Mouse (Mus musculus) neural tube, embryonic 15.5 days (tissue): Measurements from ENCODE around the gene Thsd4. TPM values are rescaled to one million over a fixed set of nuclear protein-coding genes. Genes with fewer than 3 reads are reported as not detected.

ENCODE experiments used
- ATAC-seq: fragments of 200-750 bp; cut with Nextera tagmentation; 2 replicates; pipeline ENCODE4 v1.8.0; 2017; ENCODE audit warnings: mild to moderate bottlenecking, moderate TSS enrichment, moderate library complexity; ENCODE audit not compliant: low FRiP score
- H3K27ac ChIP-seq: fragments of 300-500 bp; sonication (generic); replicated peaks from 2 replicates; pipeline ENCODE4 v1.5.1; 2015; ENCODE audit warnings: mild to moderate bottlenecking, inconsistent platforms
- H3K27me3 ChIP-seq: fragments of 300-500 bp; sonication (generic); replicated peaks from 2 replicates; pipeline ENCODE4 v1.6.1; 2015; ENCODE audit warnings: inconsistent platforms
- H3K36me3 ChIP-seq: fragments of 300-500 bp; sonication (generic); 2 replicates; pipeline ENCODE4 v1.6.1; 2015; ENCODE audit warnings: inconsistent platforms
- H3K4me1 ChIP-seq: fragments of 300-500 bp; sonication (generic); 2 replicates; pipeline ENCODE4 v1.6.1; 2015; ENCODE audit warnings: inconsistent platforms
- H3K4me2 ChIP-seq: fragments of 300-500 bp; sonication (generic); 2 replicates; pipeline ENCODE4 v1.6.1; 2015; ENCODE audit warnings: inconsistent platforms, mild to moderate bottlenecking, moderate library complexity
- H3K4me3 ChIP-seq: fragments of 300-500 bp; sonication (generic); replicated peaks from 2 replicates; pipeline ENCODE4 v1.5.1; 2015; ENCODE audit warnings: mild to moderate bottlenecking, inconsistent platforms
- H3K9ac ChIP-seq: fragments of 300-500 bp; sonication (generic); replicated peaks from 2 replicates; pipeline ENCODE4 v1.6.1; 2015; ENCODE audit warnings: mild to moderate bottlenecking, inconsistent platforms
- H3K9me3 ChIP-seq: fragments of 300-500 bp; sonication (generic); replicated peaks from 2 replicates; pipeline ENCODE4 v1.6.1; 2016; ENCODE audit warnings: inconsistent platforms
- WGBS: fragments of 180-500 bp; shearing (Covaris S2); methylation state at CpG from one replicate; pipeline ENCODE4 v1.1.7; 2015; ENCODE audit warnings: mixed read lengths; 5-methylcytosine and 5-hydroxymethylcytosine counted together
- polyA plus RNA-seq: library from polyadenylated mRNA; unstranded; fragments of >200 nt; fragmentation: Nextera tagmentation; extraction: Ambion mirVana; gene quantifications from 2 replicates; pipeline ENCODE4 v1.2.1, GENCODE M21; 2015

Thsd4 gene
- polyA plus RNA-seq, 1 experiment from 2014 or later: 6.8 TPM

DNA sequence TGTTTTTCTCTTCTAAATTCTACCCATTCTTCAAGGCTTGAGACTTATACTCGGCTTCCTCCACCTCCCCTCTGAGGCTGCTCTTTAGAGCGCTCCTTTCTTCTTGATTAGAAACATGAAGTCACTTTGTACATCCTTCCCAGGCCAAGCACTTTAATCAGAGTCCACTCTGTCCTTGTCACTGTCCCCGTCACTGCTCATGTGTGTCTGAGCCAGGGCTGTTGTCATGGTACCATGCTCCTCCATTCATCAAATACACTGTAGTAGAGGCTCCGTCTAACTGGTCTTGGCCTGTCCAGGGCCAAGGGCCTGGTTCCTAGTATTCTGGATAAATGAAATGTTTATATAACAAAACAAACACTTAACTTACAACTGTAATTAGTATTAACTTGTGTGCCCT, 494.6 kb downstream of the Thsd4 start:
- Histone ChIP-seq H3K4me1 (peaks cover 17% of the 10 kb centered on the region), H3K9ac (no peak overlapping the region), H3K4me2 (no peak overlapping the region), H3K4me3 (no peak overlapping the region), H3K9me3 (no peaks in the 10 kb centered on the region), H3K27ac (no peak overlapping the region), H3K36me3 (no peaks in the 10 kb centered on the region), H3K27me3 (no peaks in the 10 kb centered on the region)
- ATAC-seq: no peak
- WGBS: 72% methylated on average over 4 of the region's 4 CpGs

DNA sequence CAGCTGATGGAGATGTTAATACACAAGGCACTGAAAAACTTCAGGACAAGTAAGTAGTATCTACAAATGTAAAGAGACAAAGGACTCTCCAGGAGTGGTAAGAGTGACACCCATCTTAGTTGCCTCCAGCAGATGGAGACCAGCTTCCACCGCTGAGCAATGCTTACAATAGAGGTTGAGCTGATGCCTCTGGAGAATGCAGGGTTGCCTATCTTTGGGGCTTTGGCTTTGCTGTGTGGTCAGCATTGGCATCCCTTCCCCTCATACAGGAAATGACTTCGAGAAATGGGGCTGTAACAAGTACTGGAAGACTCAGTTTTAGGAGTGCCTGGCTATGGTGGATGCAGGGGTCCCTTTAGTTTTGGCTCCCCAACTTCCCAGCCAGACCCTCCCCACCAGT, 495.1 kb downstream of the Thsd4 start:
- Histone ChIP-seq H3K27ac (no peak overlapping the region), H3K27me3 (no peaks in the 10 kb centered on the region), H3K9ac (no peak overlapping the region), H3K9me3 (no peaks in the 10 kb centered on the region), H3K36me3 (no peaks in the 10 kb centered on the region), H3K4me1 (peaks cover 17% of the 10 kb centered on the region), H3K4me3 (no peak overlapping the region), H3K4me2 (no peak overlapping the region)
- no peak for ATAC-seq
- WGBS: 87% methylated on average over 2 of the region's 2 CpGs

DNA sequence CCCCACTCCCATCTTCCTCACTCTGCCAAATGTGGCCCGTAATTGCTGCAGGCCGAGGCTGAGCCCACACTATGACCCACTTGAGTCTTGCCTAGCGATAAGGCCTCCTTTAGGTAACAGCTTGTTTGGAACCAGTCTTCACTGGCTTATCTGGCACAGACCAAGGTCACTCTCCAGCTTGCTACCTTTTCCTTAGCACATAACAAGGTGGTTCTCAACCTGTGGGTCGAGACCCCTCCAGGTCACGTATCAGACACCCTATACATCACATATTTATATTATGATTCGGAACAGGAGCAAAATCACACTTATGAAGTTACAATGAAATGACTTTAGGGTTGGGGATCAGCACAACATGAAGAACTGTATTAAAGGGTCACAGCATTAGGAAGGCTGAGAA, 495.9 kb downstream of the Thsd4 start:
- 87% methylated on average over 6 of the region's 6 CpGs for WGBS
- H3K36me3 ChIP-seq: no peaks in the 10 kb centered on the region

DNA sequence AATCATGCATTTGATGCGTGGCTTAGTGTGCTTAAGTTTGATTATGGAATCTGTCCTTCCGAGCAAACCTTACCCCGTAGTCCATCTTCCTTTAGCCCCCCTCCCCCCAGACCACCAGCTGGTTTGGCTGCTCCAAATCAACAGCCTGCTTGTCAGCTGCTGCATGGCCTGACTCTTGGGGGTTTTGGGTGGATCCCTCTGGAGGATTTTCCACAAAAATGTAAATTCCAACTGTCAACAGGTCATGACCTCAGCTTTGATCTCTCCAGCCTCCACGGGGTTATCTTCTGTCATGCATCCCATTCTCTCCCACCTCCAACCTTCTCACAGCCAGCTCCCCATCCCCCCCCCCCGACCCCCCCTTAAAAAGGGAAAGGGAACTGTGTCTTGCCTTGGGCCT, 496.9 kb downstream of the Thsd4 start:
- H3K4me2 ChIP-seq: no peak overlapping the region
- no peak overlapping the region for H3K27ac ChIP-seq
- H3K27me3 ChIP-seq: no peaks in the 10 kb centered on the region
- peaks cover 17% of the 10 kb centered on the region for H3K4me1 ChIP-seq
- H3K9ac ChIP-seq: no peak overlapping the region
- no peak overlapping the region for H3K4me3 ChIP-seq
- no peaks in the 10 kb centered on the region for H3K36me3 ChIP-seq
- H3K9me3 ChIP-seq: no peaks in the 10 kb centered on the region
- no peak for ATAC-seq
- WGBS: 19% methylated on average over 5 of the region's 5 CpGs

More for the DNA sequence above, 495.9 kb downstream of the Thsd4 start:
- Histone ChIP-seq H3K4me2 (no peak overlapping the region), H3K9ac (no peak overlapping the region), H3K27me3 (no peaks in the 10 kb centered on the region), H3K9me3 (no peaks in the 10 kb centered on the region), H3K4me1 (peaks cover 17% of the 10 kb centered on the region), H3K4me3 (no peak overlapping the region), H3K27ac (no peak overlapping the region)
- no peak for ATAC-seq

DNA sequence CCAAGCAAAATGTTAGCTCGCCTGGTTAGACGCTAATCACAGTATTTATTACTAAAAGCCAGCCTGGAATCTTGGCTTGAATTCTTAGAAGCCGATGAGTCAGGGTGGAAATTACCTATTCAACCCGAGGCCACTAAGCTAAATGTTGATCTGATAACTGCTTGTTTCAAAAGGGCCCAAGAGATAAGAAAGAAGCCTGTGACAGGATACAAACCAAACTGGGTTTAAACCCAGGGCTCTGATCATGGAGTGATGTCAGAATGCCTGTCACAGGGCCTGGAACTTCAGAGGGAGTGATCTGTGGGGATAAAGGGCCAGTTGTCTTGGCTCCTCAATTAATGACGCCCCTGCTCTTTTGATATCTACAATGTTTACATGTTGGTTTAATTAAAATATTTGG, 497.3 kb downstream of the Thsd4 start:
- no peaks in the 10 kb centered on the region for H3K9me3 ChIP-seq
- ATAC-seq: no peak
- H3K27ac ChIP-seq: no peak overlapping the region; the same call in 1 of the 2 replicates
- H3K27me3 ChIP-seq: no peaks in the 10 kb centered on the region
- no peak overlapping the region for H3K4me3 ChIP-seq
- WGBS: 13% methylated on average over 5 of the region's 5 CpGs
- peaks cover 17% of the 10 kb centered on the region for H3K4me1 ChIP-seq
- H3K36me3 ChIP-seq: no peaks in the 10 kb centered on the region
- no peak overlapping the region for H3K9ac ChIP-seq
- no peak overlapping the region for H3K4me2 ChIP-seq

DNA sequence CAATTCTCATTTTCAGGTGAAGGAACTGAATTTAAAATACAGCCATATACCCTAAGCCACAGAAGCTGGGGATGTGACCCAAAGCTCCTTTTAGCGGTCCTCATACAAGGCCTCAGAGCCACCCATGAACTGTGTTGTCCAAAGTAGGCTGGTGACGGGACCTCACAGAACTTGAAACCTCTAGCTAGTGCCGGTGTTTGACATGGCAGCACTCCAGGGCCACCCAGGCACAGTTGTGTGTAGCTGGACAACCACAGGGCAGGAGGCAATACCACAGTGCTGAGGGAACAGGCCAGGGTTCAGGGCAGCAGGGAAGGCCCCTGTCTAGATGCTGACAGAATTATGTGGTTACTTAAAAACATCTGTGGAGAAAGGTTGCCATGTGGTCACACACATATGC, 499.5 kb downstream of the Thsd4 start:
- no peak for ATAC-seq
- Histone ChIP-seq H3K36me3 (no peaks in the 10 kb centered on the region), H3K9me3 (no peaks in the 10 kb centered on the region), H3K4me2 (no peak overlapping the region), H3K4me3 (no peak overlapping the region), H3K9ac (no peak overlapping the region), H3K4me1 (peaks cover 10% of the 10 kb centered on the region), H3K27me3 (no peaks in the 10 kb centered on the region), H3K27ac (no peak overlapping the region)
- WGBS: 86% methylated on average over 3 of the region's 3 CpGs

DNA sequence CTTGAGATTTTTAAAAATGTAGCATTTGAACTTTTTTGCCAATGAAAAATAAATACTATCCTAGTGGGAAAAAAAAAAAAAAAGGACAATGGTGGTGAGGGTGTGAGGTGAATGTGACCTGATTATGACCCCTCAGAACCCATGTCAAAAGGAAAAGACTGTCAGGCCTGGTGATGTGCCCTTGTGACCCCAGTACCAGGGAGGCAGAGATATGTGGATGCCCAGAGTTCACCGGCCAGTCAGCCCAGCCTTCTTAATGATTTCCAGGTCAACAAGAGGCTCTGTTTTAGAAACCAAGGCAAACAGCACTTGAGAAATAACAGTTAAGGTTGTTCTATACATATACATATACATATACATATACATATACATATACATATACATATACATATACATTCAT, 501.4 kb downstream of the Thsd4 start:
- Histone ChIP-seq H3K9me3 (no peaks in the 10 kb centered on the region), H3K4me2 (no peak overlapping the region), H3K4me3 (no peak overlapping the region), H3K27me3 (no peaks in the 10 kb centered on the region), H3K4me1 (peaks cover 10% of the 10 kb centered on the region), H3K27ac (no peak overlapping the region), H3K36me3 (no peaks in the 10 kb centered on the region), H3K9ac (no peak overlapping the region)
- ATAC-seq: no peak
- 31% methylated on average over 1 of the region's 1 CpGs for WGBS

DNA sequence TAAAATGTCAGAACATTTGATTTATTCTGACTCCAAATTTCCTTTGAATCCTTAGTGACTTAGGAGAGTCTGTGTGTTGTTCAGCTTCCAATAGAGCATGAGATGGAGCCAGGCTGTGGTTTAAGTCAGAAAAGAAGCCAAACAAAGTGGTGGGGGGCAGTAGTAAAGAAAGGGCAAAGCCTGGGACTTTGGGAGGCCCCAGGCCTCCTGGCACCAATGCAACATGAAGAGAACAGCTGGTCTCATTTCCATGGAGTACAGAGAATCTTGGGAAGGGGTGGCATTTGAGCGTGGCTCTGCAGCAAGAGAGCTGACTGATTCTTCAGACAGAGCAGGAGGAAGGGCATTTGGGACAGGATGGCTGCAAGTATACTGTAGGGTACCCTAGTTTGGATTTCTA, 511.6 kb downstream of the Thsd4 start:
- ATAC-seq: no peak
- no peaks in the 10 kb centered on the region for H3K36me3 ChIP-seq
- H3K4me3 ChIP-seq: no peak overlapping the region
- H3K27ac ChIP-seq: no peak overlapping the region
- 44% methylated on average over 1 of the region's 1 CpGs for WGBS
- no peak overlapping the region for H3K4me2 ChIP-seq
- H3K27me3 ChIP-seq: no peaks in the 10 kb centered on the region
- no peak overlapping the region for H3K9ac ChIP-seq
- no peaks in the 10 kb centered on the region for H3K9me3 ChIP-seq
- H3K4me1 ChIP-seq: peaks cover 5% of the 10 kb centered on the region; the same call in 1 of the 2 replicates

DNA sequence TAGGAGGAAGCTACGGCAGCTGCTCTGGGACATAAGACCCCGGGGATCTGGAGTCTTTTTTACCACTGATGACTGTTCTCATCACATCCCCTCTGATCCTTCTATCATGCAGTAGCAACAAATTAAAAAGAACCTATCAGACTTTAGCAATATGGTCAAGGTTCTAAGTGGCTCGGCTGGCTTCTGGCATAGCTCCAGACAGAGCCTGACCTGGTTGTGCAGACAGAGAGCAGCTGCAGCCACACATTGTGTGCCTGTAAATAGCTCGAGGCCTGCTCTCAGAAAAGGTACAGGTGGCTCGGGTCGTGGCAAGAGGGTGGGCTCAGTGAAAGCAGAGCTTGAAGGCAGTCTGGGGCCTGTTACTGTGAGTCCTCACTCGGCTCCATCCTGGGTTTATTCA, 512.9 kb downstream of the Thsd4 start:
- Histone ChIP-seq H3K9ac (no peak overlapping the region), H3K4me2 (no peak overlapping the region), H3K9me3 (no peaks in the 10 kb centered on the region), H3K36me3 (no peaks in the 10 kb centered on the region), H3K4me1 (peaks cover 5% of the 10 kb centered on the region; the same call in 1 of the 2 replicates), H3K27ac (no peak overlapping the region), H3K4me3 (no peak overlapping the region), H3K27me3 (no peaks in the 10 kb centered on the region)
- no peak for ATAC-seq
- 41% methylated on average over 7 of the region's 7 CpGs for WGBS

DNA sequence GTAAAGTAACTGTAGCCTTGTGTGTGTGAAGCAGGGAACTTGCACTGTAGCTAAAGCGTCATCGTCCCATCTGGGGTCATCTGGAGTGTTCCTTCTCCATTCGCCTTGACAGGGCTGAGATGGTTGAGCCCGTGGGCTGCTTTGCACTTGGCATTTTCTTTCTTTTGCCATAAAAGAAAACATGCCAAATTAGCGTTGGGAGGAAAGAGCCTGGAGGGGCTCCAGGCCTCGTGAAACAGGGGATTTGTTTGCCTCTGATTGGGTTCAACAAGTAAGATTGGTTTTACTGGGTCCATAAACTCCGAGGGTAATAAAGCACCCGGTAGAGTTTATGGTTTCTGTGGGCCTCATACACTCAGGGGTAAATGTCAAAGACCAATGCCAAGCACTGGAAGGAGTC, 519.5 kb downstream of the Thsd4 start:
- no peaks in the 10 kb centered on the region for H3K4me1 ChIP-seq
- H3K9me3 ChIP-seq: no peaks in the 10 kb centered on the region
- H3K36me3 ChIP-seq: no peaks in the 10 kb centered on the region
- WGBS: 35% methylated on average over 8 of the region's 8 CpGs
- no peak overlapping the region for H3K4me2 ChIP-seq
- no peak overlapping the region for H3K27ac ChIP-seq
- no peaks in the 10 kb centered on the region for H3K27me3 ChIP-seq
- H3K9ac ChIP-seq: no peak overlapping the region
- no peak overlapping the region for H3K4me3 ChIP-seq
- no peak for ATAC-seq

DNA sequence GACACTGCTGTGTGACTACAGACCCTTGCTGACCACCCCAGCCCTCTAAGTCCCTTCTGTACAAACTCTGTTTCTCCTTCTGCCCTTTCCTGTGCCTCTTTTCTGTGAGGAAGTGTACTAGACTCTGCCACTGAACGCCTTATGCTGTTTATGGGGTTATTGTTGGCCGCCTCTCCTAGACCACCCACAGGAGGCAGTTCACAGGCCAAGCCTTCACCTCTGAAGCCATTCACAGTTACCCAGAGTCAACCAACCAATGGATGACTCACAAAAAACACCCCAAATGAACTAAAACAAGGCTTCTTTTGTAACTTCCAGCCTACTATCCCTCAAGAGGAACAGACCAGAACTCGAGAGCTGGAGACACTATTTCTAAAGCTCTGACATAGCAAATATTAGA, 520.4 kb downstream of the Thsd4 start:
- Histone ChIP-seq H3K27me3 (no peaks in the 10 kb centered on the region), H3K4me3 (no peak overlapping the region), H3K27ac (no peak overlapping the region), H3K9me3 (no peaks in the 10 kb centered on the region), H3K4me1 (no peaks in the 10 kb centered on the region), H3K4me2 (no peak overlapping the region), H3K36me3 (no peaks in the 10 kb centered on the region), H3K9ac (no peak overlapping the region)
- ATAC-seq: no peak
- 64% methylated on average over 3 of the region's 3 CpGs for WGBS

DNA sequence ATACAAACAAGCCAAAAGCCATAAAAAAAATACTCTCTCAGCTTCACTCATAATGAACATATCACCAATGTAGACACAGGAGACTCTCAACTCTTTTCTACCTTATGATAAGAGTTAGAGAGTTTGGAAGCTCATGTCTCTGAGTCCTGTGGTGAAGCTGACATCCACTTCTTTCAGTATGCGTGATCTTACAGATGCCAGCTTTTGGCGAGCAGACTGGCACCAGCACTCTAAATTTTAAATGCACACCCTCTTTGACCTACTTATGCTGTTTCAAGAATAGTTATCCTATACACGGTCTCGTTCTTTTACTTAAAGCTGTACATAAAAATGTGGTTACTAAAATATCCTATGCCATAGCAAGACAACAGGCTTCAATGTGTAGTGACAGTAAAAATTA, 524.1 kb downstream of the Thsd4 start:
- Histone ChIP-seq H3K27ac (no peak overlapping the region), H3K9me3 (no peaks in the 10 kb centered on the region), H3K4me1 (no peaks in the 10 kb centered on the region), H3K4me2 (no peak overlapping the region), H3K27me3 (no peaks in the 10 kb centered on the region), H3K9ac (no peak overlapping the region), H3K4me3 (no peak overlapping the region), H3K36me3 (no peaks in the 10 kb centered on the region)
- 89% methylated on average over 4 of the region's 4 CpGs for WGBS
- no peak for ATAC-seq

DNA sequence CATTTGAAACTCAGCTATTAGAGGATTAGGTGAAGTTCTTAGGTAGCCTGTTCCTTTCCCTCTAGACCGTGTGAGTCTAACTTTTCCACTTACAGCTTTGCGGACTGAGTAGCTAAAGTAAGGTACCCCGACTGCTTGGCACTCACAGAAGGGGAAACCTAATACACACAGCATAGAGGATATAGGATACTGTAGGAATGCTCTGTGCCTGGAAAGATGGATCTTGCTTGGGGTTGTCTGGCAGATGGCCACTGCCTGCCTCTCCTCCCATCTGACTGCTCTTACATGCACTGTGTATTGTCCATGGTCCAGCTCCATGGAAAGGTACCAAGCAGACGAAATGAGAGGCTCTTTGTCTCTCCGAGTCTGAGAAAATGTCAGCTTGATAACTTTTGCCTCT, 530.4 kb downstream of the Thsd4 start:
- Histone ChIP-seq H3K4me1 (no peaks in the 10 kb centered on the region), H3K9ac (no peak overlapping the region), H3K4me2 (no peak overlapping the region), H3K27me3 (no peaks in the 10 kb centered on the region), H3K4me3 (no peak overlapping the region), H3K36me3 (no peaks in the 10 kb centered on the region), H3K27ac (no peak overlapping the region), H3K9me3 (no peaks in the 10 kb centered on the region)
- 86% methylated on average over 5 of the region's 5 CpGs for WGBS
- ATAC-seq: no peak
